Mouse (Mus musculus): ENCODE measurements around the gene Alg14.

GRCm38 (mm10) chr3:121272577-121272976 lies 19.0 kb upstream of the Alg14 start:
- TF ChIP-seq CTCF (IDR thresholded peaks at IDR 0.05; ENCODE audit: low read depth, low read length) (no peak), POLR2A (IDR thresholded peaks at IDR 0.05; ENCODE audit: borderline replicate concordance, low read depth, low read length) (no peak)
